Mouse (Mus musculus) urinary bladder, postnatal 36 days (tissue): ENCODE data around the gene Pcbp2.

Experiments
- DNase-seq, 2 experiments: peaks; one replicate each; pipeline ENCODE4 v3.0.0; 2022; ENCODE audit warnings: low spot score in 2 of 2, mixed read lengths in 1 of 2

Gene Pcbp2

DNA sequence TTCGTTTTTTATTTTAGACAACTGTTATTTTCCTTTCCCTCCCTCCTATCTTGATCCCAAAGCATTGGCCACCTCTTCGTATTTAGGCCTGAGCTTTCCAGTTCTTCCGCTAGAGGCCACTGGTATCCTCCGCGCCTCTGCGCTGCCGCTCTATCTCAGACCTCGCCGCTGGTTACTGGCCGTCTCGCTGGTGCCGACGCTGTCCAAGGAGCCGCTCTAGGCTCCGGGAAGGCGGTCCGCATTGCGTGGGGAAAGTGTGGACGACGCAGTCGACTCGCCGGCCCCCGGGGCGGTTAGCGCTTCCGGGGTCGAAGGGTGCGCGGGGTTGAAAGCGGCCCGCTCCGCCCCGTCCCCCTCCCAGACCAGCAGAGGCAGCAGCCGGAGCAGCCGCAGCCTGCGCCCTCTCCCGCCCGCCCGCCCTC lies at the start of gene Pcbp2:
Pcbp2 (plus strand) TSS at position 357 of the 422 bp plus-strand sequence.
- peak; percentile 88 to 96 for DNase-seq

DNA sequence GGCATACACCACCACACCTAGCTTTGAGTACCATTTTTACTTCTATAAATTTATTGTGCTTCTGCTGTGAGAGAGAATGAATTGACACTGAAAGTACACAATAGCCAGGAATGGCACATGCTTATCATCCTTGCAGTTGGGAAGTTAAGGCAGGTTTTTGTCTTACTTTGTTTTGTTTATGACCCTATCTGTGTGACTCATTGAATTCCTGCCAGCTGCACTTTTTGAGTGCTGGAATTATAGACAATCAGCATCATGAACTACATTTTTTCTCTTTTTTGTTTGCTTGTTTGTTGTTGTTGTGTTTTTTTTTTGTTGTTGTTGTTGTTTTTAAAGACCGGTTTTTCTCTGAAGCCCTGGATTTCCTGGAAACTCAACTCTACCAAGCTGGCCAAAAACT lies 49.4 kb upstream of the Pcbp2 start:
- DNase-seq, result no peak

DNA sequence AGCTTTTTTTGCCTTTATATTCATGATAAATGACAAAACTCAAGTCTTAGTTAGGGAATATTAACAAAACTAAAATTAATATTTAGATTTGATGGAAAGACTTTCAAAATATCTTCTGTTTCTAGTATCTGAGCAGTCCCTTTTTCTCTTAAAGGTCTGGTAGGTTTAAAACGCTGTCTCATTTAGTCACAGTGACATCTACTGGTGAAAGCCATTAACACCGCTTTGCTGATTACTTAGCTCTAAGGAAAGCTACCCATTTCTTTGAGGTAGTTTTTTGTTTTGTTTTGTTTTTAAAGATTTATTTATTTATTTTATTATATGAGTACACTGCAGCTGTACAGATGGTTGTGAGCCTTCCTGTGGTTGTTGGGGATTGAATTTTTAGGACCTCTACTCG lies 48.9 kb upstream of the Pcbp2 start:
- no peak for DNase-seq

DNA sequence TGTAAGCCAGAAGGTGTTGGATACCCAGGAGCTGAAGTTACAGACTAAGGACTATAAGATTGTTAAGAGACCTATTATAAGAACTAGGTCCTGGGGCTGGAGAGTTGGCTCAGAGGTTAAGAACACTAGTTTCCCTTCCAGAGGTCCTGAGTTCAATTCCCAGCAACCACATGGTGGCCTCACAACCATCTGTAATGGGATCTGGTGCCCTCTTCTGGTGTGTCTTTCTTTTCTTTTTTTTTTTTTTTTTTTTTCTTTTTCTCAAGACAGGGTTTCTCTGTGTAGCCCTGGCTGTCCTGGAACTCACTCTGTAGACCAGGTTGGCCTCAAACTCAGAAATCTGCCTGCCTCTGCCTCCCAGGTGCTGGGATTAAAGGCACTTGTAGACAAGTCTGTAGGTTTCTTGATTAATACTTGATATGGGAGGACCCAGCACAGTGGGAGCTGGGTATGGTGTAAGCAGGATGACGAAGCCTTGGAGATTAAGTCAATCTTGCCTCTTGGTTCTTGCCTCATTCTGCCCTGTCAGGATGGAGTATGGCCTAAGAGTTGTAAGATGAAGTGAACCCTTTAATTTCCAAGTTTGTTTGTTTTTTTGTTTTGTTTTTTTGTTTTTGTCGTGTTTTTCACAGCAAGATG lies 46.6 kb upstream of the Pcbp2 start:
- no peak for DNase-seq

DNA sequence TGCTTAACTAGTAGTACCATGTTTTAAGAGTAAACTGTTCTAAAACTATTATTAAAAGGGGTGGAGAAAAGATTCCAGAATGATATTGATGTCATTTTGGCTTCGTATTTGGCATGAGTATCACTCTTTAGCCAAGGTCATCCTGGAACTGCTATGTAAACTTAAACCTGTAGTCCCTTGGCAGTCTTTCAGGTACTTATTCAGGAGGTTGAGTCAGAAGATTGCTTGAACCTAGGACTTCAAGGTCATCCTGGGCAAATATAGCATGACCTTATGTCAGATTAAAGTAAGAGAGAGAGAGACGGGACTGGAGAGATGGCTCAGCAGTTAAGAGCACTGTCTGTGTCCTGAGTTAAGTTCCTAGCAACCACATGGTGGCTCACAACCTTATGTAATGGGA lies 45.7 kb upstream of the Pcbp2 start:
- DNase-seq, result no peak

DNA sequence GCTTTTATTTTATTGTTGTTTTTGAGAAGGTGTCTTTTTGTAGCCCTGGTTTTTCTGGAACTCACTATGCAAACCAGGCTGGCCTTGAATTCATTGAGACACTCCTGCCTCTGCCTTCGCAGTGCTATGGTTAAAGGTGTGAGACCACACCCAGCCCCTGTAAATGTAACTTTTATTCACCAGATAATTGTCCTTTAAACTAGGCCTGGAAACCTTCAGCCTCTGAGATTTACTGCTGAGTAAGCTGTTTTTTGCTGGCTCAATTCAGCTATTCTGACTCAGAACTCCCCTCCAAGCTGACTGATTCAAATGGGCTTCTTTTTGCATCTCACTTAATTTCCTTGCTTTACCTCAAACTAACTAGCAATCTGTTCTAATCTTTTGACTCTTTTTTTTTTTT lies 43.4 kb upstream of the Pcbp2 start:
- DNase-seq, result no peak

DNA sequence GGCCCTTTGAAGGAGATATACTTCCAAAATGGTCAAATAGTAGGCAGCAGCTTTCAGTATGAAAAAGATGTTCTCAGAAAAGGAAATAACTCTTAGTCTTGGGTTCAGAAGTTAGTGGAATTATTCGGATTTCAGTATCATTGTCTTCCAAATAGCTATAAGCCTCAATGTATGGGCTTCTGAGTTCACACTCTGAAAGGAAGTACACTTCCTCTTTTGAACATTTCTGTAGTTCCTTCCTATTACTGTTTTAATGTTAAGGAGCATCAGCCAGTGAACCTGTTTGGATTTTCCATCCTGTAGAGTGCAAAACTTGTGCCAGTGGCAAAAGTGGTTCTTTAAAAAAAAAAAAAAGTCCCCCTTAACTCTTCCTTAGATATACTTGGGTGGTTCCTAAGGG lies 38.3 kb upstream of the Pcbp2 start:
- no peak for DNase-seq

DNA sequence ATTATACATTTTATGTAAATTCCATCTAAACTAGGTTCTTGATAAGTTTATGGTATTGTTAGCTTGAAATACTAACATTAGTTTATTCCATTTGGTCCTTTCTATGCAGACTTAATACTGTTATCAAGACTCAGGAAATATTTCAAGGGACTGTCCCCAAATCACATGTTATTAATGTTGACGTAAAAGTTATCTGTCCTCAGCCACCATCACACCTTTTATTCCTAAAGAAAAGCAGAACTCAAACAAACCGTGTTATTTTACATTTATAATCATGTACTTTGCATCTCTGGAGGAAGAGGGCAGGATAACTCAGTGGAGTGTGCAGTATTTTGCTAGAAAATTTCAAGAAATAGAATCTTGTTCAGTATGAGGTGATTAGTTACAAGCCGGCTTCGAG lies 37.2 kb upstream of the Pcbp2 start:
- no peak for DNase-seq

DNA sequence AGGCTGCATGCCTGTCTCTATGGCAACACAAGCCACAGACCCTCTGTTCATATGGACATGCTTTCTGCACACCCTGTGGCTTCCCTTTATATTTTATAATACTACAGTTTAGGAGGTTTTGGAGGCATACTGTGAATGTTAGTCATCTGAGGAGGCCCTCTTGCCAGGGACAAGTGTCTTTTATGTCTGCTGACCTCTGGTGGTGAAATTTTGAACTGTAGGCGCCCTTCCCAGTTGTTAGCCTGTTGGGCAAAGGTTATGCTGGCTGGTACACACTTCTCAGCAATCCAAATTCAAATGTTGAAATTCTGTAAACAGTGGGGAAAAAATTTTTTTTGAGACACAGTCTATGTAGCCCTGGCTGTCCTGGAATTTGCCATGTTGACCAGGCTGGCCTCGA lies 27.8 kb upstream of the Pcbp2 start:
- DNase-seq, result peak; percentile 86 to 91

DNA sequence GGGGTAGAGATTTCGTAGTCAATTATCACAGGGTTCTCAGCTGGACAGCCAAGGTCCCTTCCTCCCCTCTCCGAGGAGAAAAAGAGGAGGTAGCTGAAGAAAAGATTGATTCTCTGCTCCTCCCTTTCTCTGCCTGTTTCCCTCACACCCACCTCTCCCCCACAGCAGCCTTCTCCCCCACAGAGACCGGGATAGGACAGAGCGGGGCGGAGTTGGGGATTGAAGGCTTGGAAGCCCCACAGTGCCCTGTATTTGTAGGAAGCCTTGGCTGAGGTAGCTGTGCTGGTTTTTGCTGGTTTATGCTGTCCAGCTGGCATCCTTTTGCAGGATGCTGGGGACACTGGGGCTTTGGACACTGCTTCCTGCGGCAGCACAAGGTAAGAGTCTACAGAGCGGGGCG lies 25.2 kb upstream of the Pcbp2 start, which contains the start of gene Amhr2:
Amhr2 (plus strand) TSS at position 222 of the 400 bp plus-strand sequence.
- no peak for DNase-seq

DNA sequence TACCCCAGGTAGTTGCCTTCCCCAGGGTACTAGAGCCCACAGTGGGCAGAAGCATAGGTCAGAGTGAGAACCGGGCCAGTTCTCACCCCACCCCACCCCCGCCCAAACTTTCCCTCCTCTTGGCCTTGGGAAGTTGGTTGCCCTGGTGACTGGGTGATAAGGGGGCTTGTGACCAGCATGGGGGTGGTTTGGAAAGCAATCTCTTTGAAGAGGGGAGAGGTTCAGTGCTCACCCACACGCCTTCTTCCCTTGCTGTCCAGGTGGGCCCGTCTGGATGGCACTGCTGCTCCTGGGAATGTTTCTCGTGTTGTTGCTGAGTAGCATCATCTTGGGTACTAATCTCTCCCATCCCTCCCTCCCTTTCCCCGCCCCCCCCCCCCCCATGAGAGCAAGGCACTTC lies 23.9 kb upstream of the Pcbp2 start:
- DNase-seq, result no peak

DNA sequence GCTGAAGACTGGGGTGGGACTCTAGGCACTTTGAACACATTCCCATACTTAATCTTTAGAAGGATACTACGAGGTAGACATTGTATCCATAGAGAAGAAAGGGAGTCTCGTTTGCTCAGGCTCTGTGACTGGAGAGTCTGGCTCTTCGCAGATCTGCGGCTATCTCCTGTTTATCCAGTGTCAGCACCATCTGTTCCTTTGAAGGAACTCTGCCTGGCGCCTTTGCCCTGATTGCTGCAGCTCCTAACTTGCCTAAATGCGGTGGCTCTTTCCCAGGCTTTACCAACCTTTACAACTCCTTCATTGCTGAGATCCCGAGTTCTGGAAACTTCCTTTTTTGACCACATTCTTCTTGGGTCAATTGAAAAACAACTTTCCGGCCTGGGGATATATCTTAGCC lies 21.0 kb upstream of the Pcbp2 start:
- DNase-seq, result no peak

DNA sequence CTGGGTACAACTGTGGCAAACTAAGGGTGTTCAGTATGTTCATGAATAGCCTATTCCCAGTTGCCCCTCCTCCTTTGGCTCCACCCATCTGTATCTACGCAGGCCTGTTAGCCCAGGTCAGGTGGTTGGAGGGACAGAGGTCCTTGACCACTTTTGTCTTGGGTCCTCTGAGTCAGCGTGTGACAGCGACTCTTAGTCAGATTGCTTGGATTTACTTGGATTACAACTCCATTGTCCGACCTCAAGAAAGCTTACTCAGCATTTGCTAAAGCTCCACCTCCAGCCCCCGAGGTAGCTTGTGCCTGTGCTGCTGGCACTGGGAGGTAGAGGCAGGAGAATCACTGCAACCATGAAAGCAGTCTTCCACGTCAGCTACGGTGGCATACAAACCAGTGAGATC lies 19.4 kb upstream of the Pcbp2 start:
- DNase-seq, result no peak

DNA sequence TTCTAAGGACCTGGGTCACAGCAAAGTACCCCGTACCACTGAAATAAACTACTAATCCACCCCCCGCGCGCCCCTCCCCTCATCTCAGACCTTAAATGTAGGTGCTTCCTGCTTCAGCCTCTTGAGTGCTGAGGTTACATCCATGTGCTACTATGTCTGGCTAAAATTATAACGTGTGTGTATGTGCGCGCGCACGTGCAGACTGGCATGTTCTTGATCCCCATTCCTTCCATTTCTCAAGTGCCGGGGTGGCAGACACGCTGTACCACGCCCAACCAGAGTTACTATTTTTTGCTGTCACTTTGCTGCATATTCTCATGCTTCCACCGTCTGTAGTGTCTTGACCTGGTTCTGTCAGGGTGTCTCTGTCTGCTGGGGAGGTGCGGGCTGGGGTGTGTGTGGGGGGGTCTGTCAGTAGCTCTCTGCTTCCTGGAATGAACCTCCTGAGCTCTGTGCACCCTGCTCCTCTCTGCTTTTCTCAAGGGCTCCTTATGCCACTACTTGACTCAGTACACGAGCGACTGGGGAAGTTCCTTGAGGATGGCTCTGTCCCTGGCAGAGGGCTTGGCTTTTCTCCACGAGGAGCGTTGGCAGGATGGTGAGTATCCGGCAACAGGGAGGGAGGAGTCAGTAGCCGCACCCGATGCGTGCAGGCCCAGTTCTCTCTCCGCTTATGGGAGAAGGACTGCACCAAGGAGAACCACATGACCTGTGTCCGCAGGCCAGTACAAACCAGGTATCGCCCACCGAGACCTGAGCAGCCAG lies 18.5 kb upstream of the Pcbp2 start:
- DNase-seq, result no peak

DNA sequence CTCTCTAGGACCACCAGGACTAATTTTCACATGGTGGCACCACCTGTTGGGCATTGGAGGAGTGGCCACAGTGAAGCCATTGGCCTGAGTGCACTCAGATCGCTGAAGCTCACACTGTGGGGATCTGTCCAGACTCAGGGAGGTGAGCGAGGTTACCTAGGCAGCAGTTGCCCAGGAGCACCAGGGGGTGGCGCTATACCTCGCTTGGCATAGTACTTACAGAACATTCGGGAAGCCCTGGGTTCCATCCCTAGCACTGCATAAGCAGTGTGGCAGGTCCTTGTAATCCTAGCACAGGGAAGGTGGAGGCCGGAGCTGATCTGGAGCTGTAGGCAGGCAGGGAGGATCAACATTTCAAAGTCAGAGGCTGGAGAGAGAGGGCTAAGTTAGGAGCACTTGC lies 14.3 kb upstream of the Pcbp2 start:
- no peak for DNase-seq

DNA sequence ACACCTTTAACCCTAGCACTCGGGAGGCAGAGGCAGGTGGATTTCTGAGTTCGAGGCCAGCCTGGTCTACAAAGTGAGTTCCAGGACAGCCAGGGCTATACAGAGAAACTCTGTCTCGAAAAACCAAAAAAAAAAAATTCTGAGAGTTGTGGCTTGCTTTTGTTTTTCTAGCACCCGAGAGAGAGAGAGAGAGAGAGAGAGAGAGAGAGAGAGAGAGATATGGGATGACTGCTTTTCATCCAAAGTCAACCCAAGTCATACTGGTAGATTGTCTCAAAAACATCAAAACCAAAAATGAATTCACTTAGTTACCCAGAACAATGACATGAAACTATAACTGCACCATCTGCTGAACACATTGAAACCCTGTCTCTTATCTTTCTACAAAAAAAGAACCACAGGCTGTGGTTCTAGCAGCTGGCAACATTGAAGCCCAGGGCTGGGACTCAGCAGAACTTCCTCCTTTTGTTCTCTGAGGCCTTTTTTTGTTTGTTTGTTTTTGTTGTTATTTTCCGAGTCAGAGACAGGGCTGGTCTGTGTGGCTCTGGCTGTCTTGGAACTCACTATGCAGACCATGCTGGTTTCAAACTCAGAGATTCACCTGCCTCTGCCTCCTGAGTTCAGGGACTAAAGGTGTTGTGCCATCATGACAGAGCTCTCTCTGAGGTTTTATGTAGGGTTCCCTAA lies 12.1 kb upstream of the Pcbp2 start:
- DNase-seq, result no peak

DNA sequence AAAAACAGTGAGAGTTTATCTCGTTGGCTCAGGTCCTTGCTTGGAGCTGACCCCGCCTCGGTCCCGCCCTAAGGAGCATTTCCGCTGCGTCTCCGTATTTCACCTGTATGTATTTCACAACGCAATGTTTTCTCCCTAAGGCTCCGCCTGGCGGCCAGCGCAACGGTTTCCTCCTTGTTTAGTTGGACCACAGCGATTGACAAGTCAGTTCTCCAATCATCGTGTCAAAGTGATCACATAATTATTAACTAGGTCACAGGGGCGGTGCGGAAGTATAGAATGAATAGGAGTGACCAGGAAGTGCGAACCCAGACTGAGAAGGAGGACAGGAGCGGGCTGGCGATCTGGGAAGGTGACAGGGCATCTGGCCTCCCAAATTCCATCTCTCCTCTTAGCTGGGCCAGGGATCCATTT lies 11.4 kb upstream of the Pcbp2 start, which contains the start of gene Prr13:
Prr13 (plus strand) TSS at position 125 of the 414 bp plus-strand sequence.
- peak; percentile 89 to 94 for DNase-seq

DNA sequence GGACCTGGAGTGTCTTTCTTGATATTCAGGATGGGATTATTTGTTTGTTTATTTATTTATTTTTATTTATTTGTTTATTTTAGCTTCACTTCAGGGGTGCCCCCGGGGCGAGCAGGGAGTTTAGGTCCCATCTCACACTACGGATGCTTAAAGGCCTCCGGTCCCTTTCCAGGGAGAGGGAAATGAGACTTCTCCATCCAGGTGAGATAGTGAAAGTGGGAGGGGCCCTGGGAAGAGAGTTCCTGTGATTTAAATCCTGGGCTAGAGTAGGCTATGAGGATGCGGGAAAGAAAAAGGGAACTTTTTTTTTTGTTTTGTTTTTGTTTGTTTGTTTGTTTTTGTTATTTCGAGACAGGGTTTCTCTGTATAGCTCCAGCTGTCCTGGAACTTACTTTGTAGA lies 11.0 kb upstream of the Pcbp2 start:
- DNase-seq, result no peak

DNA sequence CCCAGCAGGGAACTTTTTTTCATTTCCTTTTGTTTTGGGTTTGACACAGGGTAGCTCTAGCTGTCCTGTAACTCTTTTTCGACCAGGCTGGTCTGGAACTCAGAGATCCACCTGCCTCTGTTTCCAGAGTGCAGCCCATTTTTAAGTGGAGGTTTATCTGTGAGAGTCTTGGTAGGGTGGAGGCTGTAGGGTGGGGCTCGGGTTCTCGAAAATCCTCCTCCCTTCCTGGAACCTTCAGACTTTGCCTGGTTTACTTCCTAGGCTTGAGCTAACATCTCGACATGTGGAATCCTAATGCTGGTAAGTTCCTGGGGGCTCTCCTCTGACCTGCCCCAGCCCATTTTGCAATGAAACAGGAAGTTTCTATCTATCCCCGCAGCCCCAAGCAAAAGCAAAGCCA lies 10.5 kb upstream of the Pcbp2 start:
- DNase-seq, result no peak

DNA sequence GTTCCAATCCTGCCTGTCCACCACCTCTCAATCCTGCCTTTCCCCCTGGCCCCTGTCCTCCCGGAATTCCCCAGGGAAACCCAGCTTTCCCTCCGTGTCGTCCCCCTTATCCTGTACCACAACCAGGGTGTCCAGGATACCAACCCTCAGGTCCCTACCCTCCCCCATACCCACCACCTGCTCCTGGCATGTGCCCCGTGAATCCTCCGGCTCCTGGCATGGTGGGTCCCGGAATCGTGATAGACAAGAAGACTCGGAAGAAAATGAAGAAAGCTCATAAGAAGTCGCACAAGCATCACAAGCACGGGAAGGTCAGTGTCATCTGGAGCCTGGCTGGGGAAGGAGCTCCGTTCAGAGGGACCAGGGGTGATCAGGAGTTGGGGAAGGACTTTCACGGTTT lies 9.9 kb upstream of the Pcbp2 start:
- no peak for DNase-seq

DNA sequence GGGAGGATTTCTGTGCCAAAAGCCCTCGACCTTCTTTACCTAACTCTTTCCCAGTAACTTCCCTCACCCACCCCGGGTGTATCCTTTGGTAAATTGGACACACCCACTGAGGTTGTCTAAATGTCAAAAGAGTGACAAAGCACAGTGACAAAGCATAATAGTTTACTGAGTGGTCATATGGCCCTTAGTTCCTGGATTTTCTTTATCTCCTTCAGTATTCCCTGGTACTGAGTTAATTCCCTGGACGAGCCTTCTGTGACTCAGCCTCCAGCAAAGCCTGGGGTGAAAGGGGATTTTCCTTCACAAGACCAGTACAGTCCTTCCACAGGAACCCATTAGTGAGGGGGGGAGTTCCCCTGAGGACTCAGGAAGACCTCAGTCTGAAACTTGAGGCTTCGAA lies 9.4 kb upstream of the Pcbp2 start:
- DNase-seq, result no peak

DNA sequence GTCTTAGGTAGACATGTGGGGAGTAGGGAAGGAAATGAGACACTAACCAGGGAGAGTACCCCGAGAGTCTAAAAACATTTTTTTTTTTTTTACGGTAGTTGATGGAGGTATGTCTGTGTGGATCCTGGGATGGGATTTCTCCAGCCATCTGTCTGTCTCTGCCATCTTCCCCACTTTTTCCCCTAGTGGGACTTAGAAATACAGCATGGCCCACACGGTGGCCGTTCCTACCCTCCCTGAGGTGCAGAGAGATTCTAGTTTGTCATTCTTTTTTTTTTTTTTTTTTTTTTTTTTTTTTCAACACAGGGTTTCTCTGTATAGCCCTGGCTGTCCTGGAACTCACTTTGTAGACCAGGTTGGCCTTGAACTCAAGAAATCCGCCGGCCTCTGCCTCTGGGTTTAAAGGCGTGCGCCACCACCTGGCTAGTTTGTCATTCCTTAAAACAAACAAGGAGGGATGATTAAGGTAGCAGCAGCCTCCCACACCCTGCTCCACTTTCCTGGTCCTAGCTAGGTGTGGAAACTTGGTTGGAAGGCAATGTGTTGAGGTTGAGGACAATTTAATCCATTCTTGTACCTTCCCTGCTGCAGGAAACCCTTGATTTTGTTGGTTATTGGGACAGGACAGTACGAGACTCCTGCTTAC lies 8.8 kb upstream of the Pcbp2 start:
- DNase-seq, result no peak
